Mouse (Mus musculus) hindbrain, embryonic 10.5 days (tissue): ENCODE results near the gene Prss21. TPM values are rescaled to one million over a fixed set of nuclear protein-coding genes. Genes with fewer than 3 reads are reported as not detected.

Experiments
- DNase-seq: peaks from one replicate; pipeline ENCODE4 v3.0.0-alpha.2; 2017; ENCODE audit warnings: low spot score
- H3K27ac ChIP-seq: fragments of 300-500 bp; sonication (generic); 2 replicates; pipeline ENCODE4 v1.5.1; 2016; ENCODE audit warnings: mild to moderate bottlenecking, moderate library complexity
- H3K27me3 ChIP-seq: fragments of 300-500 bp; sonication (generic); 2 replicates; pipeline ENCODE4 v1.6.1; 2016; ENCODE audit warnings: mild to moderate bottlenecking; ENCODE audit not compliant: poor library complexity, insufficient read depth, severe bottlenecking
- H3K36me3 ChIP-seq: fragments of 300-500 bp; sonication (generic); 2 replicates; pipeline ENCODE4 v1.6.1; 2016; ENCODE audit warnings: mild to moderate bottlenecking, moderate library complexity
- H3K4me1 ChIP-seq: fragments of 300-500 bp; sonication (generic); replicated peaks from 2 replicates; pipeline ENCODE4 v1.6.1; 2016; ENCODE audit warnings: mild to moderate bottlenecking
- H3K4me3 ChIP-seq: fragments of 300-500 bp; sonication (generic); 2 replicates; pipeline ENCODE4 v1.5.1; 2016; ENCODE audit warnings: mild to moderate bottlenecking, moderate library complexity
- H3K9me3 ChIP-seq: fragments of 300-500 bp; sonication (generic); 2 replicates; pipeline ENCODE4 v1.6.1; 2016; ENCODE audit warnings: mild to moderate bottlenecking, moderate library complexity
- WGBS: fragments of 180-500 bp; shearing (Covaris S2); methylation state at CpG from one replicate; pipeline ENCODE4 v1.1.7; 2016; 5-methylcytosine and 5-hydroxymethylcytosine counted together
- polyA plus RNA-seq: library from polyadenylated mRNA; unstranded; fragments of >200 nt; fragmentation: Nextera tagmentation; extraction: Ambion mirVana; gene quantifications from 2 replicates; pipeline ENCODE4 v1.2.1, GENCODE M21; 2016

Prss21 gene
- not detected in 2 replicates for polyA plus RNA-seq

GRCm38 (mm10) chr17:23867756-23868155 lies at the start of gene Prss21:
Gene Prss21, plus strand, starts transcription at chr17:23868056.
- Histone ChIP-seq H3K4me3 (no peak within 1 kb of the TSS), H3K27me3 (no peaks in the 10 kb centered on the region), H3K36me3 (no peaks in the 10 kb centered on the region), H3K4me1 (0 out of 2 replicates have a peak, but pooled peaks cover 4% of the 10 kb centered on the region), H3K27ac (no peak within 1 kb of the TSS), H3K9me3 (0 out of 2 replicates have a peak, but pooled peaks cover 4% of the 10 kb centered on the region)
- WGBS, result 83% methylated on average over 15 of the region's 15 CpGs
- DNase-seq, result no peak

GRCm38 (mm10) chr17:23818579-23818978 lies 49.3 kb upstream of the Prss21 start:
- peaks cover 100% of the 10 kb centered on the region for H3K36me3 ChIP-seq
- no peak for DNase-seq
- no peaks in the 10 kb centered on the region for H3K27me3 ChIP-seq
- no peaks in the 10 kb centered on the region for H3K4me1 ChIP-seq
- WGBS, result 96% methylated on average over 8 of the region's 8 CpGs
- H3K4me3 ChIP-seq, result no peak overlapping the region
- no peak overlapping the region for H3K27ac ChIP-seq
- peaks cover 48% of the 10 kb centered on the region for H3K9me3 ChIP-seq

GRCm38 (mm10) chr17:23819235-23819634 lies 48.6 kb upstream of the Prss21 start:
- WGBS, result 97% methylated on average over 25 of the region's 25 CpGs
- Histone ChIP-seq H3K27ac (no peak overlapping the region), H3K36me3 (peaks cover 100% of the 10 kb centered on the region), H3K4me1 (no peaks in the 10 kb centered on the region), H3K9me3 (peaks cover 48% of the 10 kb centered on the region), H3K4me3 (no peak overlapping the region), H3K27me3 (no peaks in the 10 kb centered on the region)
- DNase-seq, result no peak

GRCm38 (mm10) chr17:23820731-23821130 lies 47.1 kb upstream of the Prss21 start:
- Histone ChIP-seq H3K27me3 (no peaks in the 10 kb centered on the region), H3K4me3 (no peak overlapping the region), H3K27ac (no peak overlapping the region), H3K4me1 (no peaks in the 10 kb centered on the region), H3K9me3 (peaks cover 40% of the 10 kb centered on the region), H3K36me3 (peaks cover 100% of the 10 kb centered on the region)
- 97% methylated on average over 5 of the region's 5 CpGs for WGBS
- DNase-seq, result no peak

- 86% methylated on average over 6 of the region's 6 CpGs for WGBS
- Histone ChIP-seq H3K4me3 (no peak overlapping the region), H3K4me1 (peaks cover 5% of the 10 kb centered on the region), H3K27ac (no peak overlapping the region), H3K36me3 (peaks cover 100% of the 10 kb centered on the region), H3K9me3 (peaks cover 28% of the 10 kb centered on the region), H3K27me3 (no peaks in the 10 kb centered on the region)
- DNase-seq, result no peak
Observed at GRCm38 (mm10) chr17:23822094-23822493, 45.8 kb upstream of the Prss21 start.

- no peak for DNase-seq
- 89% methylated on average over 16 of the region's 16 CpGs for WGBS
- H3K4me1 ChIP-seq, result peaks cover 14% of the 10 kb centered on the region
- H3K4me3 ChIP-seq, result no peak overlapping the region
- no peak overlapping the region for H3K27ac ChIP-seq
- H3K36me3 ChIP-seq, result peaks cover 94% of the 10 kb centered on the region
- H3K27me3 ChIP-seq, result no peaks in the 10 kb centered on the region
- peaks cover 22% of the 10 kb centered on the region for H3K9me3 ChIP-seq
Observed at GRCm38 (mm10) chr17:23823018-23823417, 44.8 kb upstream of the Prss21 start.

- Histone ChIP-seq H3K4me1 (peaks cover 19% of the 10 kb centered on the region), H3K9me3 (peaks cover 16% of the 10 kb centered on the region), H3K27ac (no peak overlapping the region), H3K27me3 (no peaks in the 10 kb centered on the region), H3K4me3 (no peak overlapping the region), H3K36me3 (peaks cover 88% of the 10 kb centered on the region)
- no peak for DNase-seq
- WGBS, result 92% methylated on average over 12 of the region's 12 CpGs
Observed at GRCm38 (mm10) chr17:23823614-23824013, 44.2 kb upstream of the Prss21 start.

- WGBS, result 95% methylated on average over 4 of the region's 4 CpGs
- H3K36me3 ChIP-seq, result peaks cover 68% of the 10 kb centered on the region
Observed at GRCm38 (mm10) chr17:23825591-23825990, 42.3 kb upstream of the Prss21 start.

GRCm38 (mm10) chr17:23828271-23829001 lies 39.4 kb upstream of the Prss21 start:
- H3K27me3 ChIP-seq, result peaks cover 30% of the 10 kb centered on the region
- H3K36me3 ChIP-seq, result peaks cover 40% of the 10 kb centered on the region
- no peak for DNase-seq
- peak overlapping the region; percentile 93 for H3K27ac ChIP-seq
- under 1% methylated on average over 47 of the region's 47 CpGs for WGBS
- H3K9me3 ChIP-seq, result no peaks in the 10 kb centered on the region
- H3K4me1 ChIP-seq, result peaks cover 19% of the 10 kb centered on the region
- H3K4me3 ChIP-seq, result peak overlapping the region; percentile 91

More at GRCm38 (mm10) chr17:23825591-23825990, 42.3 kb upstream of the Prss21 start:
- peaks cover 19% of the 10 kb centered on the region for H3K4me1 ChIP-seq
- no peak for DNase-seq
- H3K4me3 ChIP-seq, result no peak overlapping the region
- H3K27ac ChIP-seq, result no peak overlapping the region
- 0 out of 2 replicates have a peak, but pooled peaks cover 3% of the 10 kb centered on the region for H3K9me3 ChIP-seq
- 0 out of 2 replicates have a peak, but pooled peaks cover 4% of the 10 kb centered on the region for H3K27me3 ChIP-seq

GRCm38 (mm10) chr17:23829064-23829619 lies 38.7 kb upstream of the Prss21 start, which contains the start of gene Elob:
Gene Elob, minus strand, starts transcription at chr17:23829136.
- peak; percentile 91 for DNase-seq
- Histone ChIP-seq H3K27me3 (peaks cover 37% of the 10 kb centered on the region), H3K4me1 (peaks cover 19% of the 10 kb centered on the region), H3K27ac (peak within 1 kb of the TSS; percentile 93), H3K36me3 (peaks cover 33% of the 10 kb centered on the region), H3K9me3 (no peaks in the 10 kb centered on the region), H3K4me3 (peak within 1 kb of the TSS; percentile 91)
- 1% methylated on average over 41 of the region's 42 CpGs for WGBS

- Histone ChIP-seq H3K27me3 (peaks cover 50% of the 10 kb centered on the region), H3K9me3 (no peaks in the 10 kb centered on the region), H3K4me1 (peaks cover 19% of the 10 kb centered on the region), H3K27ac (no peak overlapping the region), H3K4me3 (no peak overlapping the region), H3K36me3 (peaks cover 12% of the 10 kb centered on the region)
- DNase-seq, result no peak
- WGBS, result 98% methylated on average over 1 of the region's 1 CpGs
Observed at GRCm38 (mm10) chr17:23831201-23831600, 36.7 kb upstream of the Prss21 start.

GRCm38 (mm10) chr17:23836006-23836575 lies 31.8 kb upstream of the Prss21 start, which contains the start of gene Prss33:
Gene Prss33, minus strand, starts transcription at chr17:23836056.
- no peaks in the 10 kb centered on the region for H3K36me3 ChIP-seq
- no peaks in the 10 kb centered on the region for H3K9me3 ChIP-seq
- no peak within 1 kb of the TSS for H3K4me3 ChIP-seq
- H3K27ac ChIP-seq, result no peak within 1 kb of the TSS
- 75% methylated on average over 8 of the region's 8 CpGs for WGBS
- DNase-seq, result no peak
- H3K27me3 ChIP-seq, result peaks cover 41% of the 10 kb centered on the region
- H3K4me1 ChIP-seq, result no peaks in the 10 kb centered on the region

- DNase-seq, result peak; percentile 56
- H3K27me3 ChIP-seq, result peaks cover 15% of the 10 kb centered on the region
- H3K36me3 ChIP-seq, result no peaks in the 10 kb centered on the region
- peaks cover 11% of the 10 kb centered on the region; the same call in 1 of the 2 replicates for H3K4me1 ChIP-seq
- no peaks in the 10 kb centered on the region for H3K9me3 ChIP-seq
- no peak overlapping the region for H3K27ac ChIP-seq
- WGBS, result 32% methylated on average over 4 of the region's 4 CpGs
- H3K4me3 ChIP-seq, result no peak overlapping the region
Observed at GRCm38 (mm10) chr17:23841145-23841544, 26.7 kb upstream of the Prss21 start.
